Mouse (Mus musculus) stomach, postnatal 0 days (tissue): ENCODE data around the gene Gm11060.

Source experiments
- CTCF ChIP-seq: IDR thresholded peaks from 2 replicates; pipeline ENCODE4 v1.5.1; 2016; ENCODE audit warnings: antibody characterized with exemption, low read depth, mild to moderate bottlenecking, moderate library complexity
- EP300 ChIP-seq: optimal IDR thresholded peaks from 2 replicates; pipeline ENCODE3; 2016; ENCODE audit warnings: antibody characterized with exemption

- TF ChIP-seq CTCF (no peak), EP300 (no peak)
Observed at GRCm38 (mm10) chr2:105132300-105132699, 40.5 kb downstream of the Gm11060 start.
